Mouse (Mus musculus) embryonic facial prominence, embryonic 13.5 days (tissue): ENCODE results near the gene Egfr. TPM values are rescaled to one million over a fixed set of nuclear protein-coding genes. Genes with fewer than 3 reads are reported as not detected.

ENCODE experiments used
- ATAC-seq: fragments of 200-750 bp; cut with Nextera tagmentation; 2 replicates; pipeline ENCODE4 v1.8.0; 2017; ENCODE audit warnings: low read depth; ENCODE audit not compliant: insufficient number of reproducible peaks, insufficient read depth, low FRiP score, low TSS enrichment
- H3K27ac ChIP-seq: fragments of 300-500 bp; sonication (generic); 2 replicates; pipeline ENCODE4 v1.5.1; 2015; ENCODE audit warnings: moderate library complexity, mild to moderate bottlenecking, inconsistent platforms
- H3K27me3 ChIP-seq: fragments of 300-500 bp; sonication (generic); 2 replicates; pipeline ENCODE4 v1.6.1; 2015; ENCODE audit warnings: mild to moderate bottlenecking, inconsistent platforms
- H3K36me3 ChIP-seq: fragments of 300-500 bp; sonication (generic); 2 replicates; pipeline ENCODE4 v1.6.1; 2015; ENCODE audit warnings: mild to moderate bottlenecking, inconsistent platforms
- H3K4me1 ChIP-seq: fragments of 300-500 bp; sonication (generic); 2 replicates; pipeline ENCODE4 v1.6.1; 2015; ENCODE audit warnings: inconsistent platforms
- H3K4me2 ChIP-seq: fragments of 300-500 bp; sonication (generic); 2 replicates; pipeline ENCODE4 v1.6.1; 2015; ENCODE audit warnings: moderate library complexity, mild to moderate bottlenecking, inconsistent platforms
- H3K4me3 ChIP-seq: fragments of 300-500 bp; sonication (generic); 2 replicates; pipeline ENCODE4 v1.5.1; 2015; ENCODE audit warnings: mild to moderate bottlenecking, inconsistent platforms
- H3K9ac ChIP-seq: fragments of 300-500 bp; sonication (generic); 2 replicates; pipeline ENCODE4 v1.6.1; 2015; ENCODE audit warnings: mild to moderate bottlenecking, inconsistent platforms
- H3K9me3 ChIP-seq: fragments of 300-500 bp; sonication (generic); 2 replicates; pipeline ENCODE4 v1.6.1; 2016; ENCODE audit warnings: inconsistent platforms
- WGBS: fragments of 180-500 bp; shearing (Covaris S2); methylation state at CpG from one replicate; pipeline ENCODE4 v1.1.7; 2015; ENCODE audit warnings: mixed read lengths; 5-methylcytosine and 5-hydroxymethylcytosine counted together
- polyA plus RNA-seq: library from polyadenylated mRNA; unstranded; fragments of >200 nt; fragmentation: Nextera tagmentation; extraction: Ambion mirVana; gene quantifications from 2 replicates; pipeline ENCODE4 v1.2.1, GENCODE M21; 2015

Gene Egfr
- polyA plus RNA-seq, 1 experiment from 2014 or later = 12.6 TPM

DNA sequence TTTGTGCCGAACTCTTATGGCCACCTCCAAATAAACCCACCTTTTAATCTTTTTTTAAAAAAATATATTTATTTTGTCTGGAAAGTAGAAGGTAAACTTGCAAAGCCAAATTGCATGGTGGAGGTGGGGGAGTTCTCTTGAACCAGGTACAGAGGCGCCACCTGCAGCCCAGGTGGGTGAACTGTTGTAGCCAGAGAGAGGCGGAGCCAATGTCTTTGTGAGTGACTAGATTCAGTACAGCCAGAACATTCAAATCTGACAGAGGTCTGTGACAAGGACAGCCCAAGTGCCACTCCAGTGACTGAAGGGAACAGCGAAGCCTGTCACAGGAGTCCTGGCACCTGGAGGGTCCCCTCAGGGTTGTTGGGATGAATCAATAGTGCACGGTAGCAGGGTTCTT lies 119.1 kb downstream of the Egfr start:
- 60% methylated on average over 5 of the region's 5 CpGs for WGBS
- Histone ChIP-seq H3K4me1 (no peaks in the 10 kb centered on the region), H3K9ac (no peak overlapping the region), H3K27ac (no peak overlapping the region), H3K9me3 (no peaks in the 10 kb centered on the region), H3K4me3 (no peak overlapping the region), H3K27me3 (0 out of 2 replicates have a peak, but pooled peaks cover 4% of the 10 kb centered on the region), H3K36me3 (peaks cover 6% of the 10 kb centered on the region; the same call in 1 of the 2 replicates), H3K4me2 (no peak overlapping the region)
- ATAC-seq = no peak

GRCm38 (mm10) chr11:16877676-16878378 lies 125.8 kb downstream of the Egfr start:
- ATAC-seq = no peak
- H3K27me3 ChIP-seq = no peaks in the 10 kb centered on the region
- H3K9ac ChIP-seq = no peak overlapping the region
- H3K36me3 ChIP-seq = no peaks in the 10 kb centered on the region
- peaks cover 3% of the 10 kb centered on the region; the same call in 1 of the 2 replicates for H3K4me1 ChIP-seq
- H3K4me3 ChIP-seq = no peak overlapping the region
- 58% methylated on average over 9 of the region's 9 CpGs for WGBS
- H3K9me3 ChIP-seq = no peaks in the 10 kb centered on the region
- H3K4me2 ChIP-seq = no peak overlapping the region
- no peak overlapping the region for H3K27ac ChIP-seq

DNA sequence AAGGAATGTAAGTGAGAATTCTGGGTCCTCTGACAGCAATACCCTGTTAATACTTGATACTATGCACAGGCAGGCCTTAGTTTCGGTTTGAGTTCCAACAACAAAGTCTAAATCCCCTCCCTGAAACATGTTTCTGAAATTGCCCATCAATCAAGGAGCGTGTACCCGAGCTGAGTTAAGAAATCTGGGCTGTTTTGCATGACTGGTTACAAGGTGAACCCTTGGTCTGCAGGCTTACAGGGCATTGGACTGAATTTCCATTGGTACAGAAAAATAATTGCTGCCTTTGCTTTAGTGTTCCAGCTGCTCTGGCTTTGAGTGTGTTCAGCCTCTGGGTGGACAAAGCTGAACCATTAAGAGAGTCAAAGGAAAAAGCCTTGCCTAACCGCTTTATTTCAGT lies 129.9 kb downstream of the Egfr start:
- ATAC-seq = no peak
- WGBS = 61% methylated on average over 4 of the region's 4 CpGs
- Histone ChIP-seq H3K36me3 (peaks cover 5% of the 10 kb centered on the region; the same call in 1 of the 2 replicates), H3K9me3 (no peaks in the 10 kb centered on the region), H3K4me3 (no peak overlapping the region), H3K27ac (no peak overlapping the region), H3K27me3 (no peaks in the 10 kb centered on the region), H3K4me2 (no peak overlapping the region), H3K4me1 (peaks cover 3% of the 10 kb centered on the region; the same call in 1 of the 2 replicates), H3K9ac (no peak overlapping the region)

DNA sequence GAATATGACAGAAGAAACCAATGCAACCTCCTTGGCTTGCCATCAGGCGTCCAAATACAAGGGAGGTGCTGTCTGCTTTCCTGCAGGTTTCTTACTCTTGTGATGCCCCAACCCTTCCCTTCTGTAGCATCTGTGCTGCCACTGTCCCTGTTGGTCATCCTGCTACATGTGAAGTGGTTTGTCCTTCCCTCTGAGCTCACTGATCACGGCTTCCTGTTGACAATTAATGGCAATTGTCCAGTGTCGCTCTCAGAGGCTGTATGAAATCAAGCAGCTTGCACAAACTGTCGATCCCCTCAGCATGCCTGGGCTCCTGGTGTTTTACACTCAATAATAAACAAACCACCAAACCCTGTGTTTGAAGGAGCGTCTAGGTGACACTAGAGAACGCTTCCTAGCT lies 134.1 kb downstream of the Egfr start:
- Histone ChIP-seq H3K4me2 (no peak overlapping the region), H3K27me3 (0 out of 2 replicates have a peak, but pooled peaks cover 3% of the 10 kb centered on the region), H3K36me3 (peaks cover 19% of the 10 kb centered on the region; the same call in 1 of the 2 replicates), H3K4me3 (no peak overlapping the region), H3K9me3 (no peaks in the 10 kb centered on the region), H3K9ac (no peak overlapping the region), H3K4me1 (no peaks in the 10 kb centered on the region), H3K27ac (no peak overlapping the region)
- 71% methylated on average over 6 of the region's 6 CpGs for WGBS
- no peak for ATAC-seq

GRCm38 (mm10) chr11:16888086-16888485 lies 136.1 kb downstream of the Egfr start:
- Histone ChIP-seq H3K9ac (no peak overlapping the region), H3K9me3 (no peaks in the 10 kb centered on the region), H3K27me3 (0 out of 2 replicates have a peak, but pooled peaks cover 3% of the 10 kb centered on the region), H3K4me2 (no peak overlapping the region), H3K27ac (no peak overlapping the region), H3K4me3 (no peak overlapping the region), H3K36me3 (peaks cover 19% of the 10 kb centered on the region; the same call in 1 of the 2 replicates), H3K4me1 (no peaks in the 10 kb centered on the region)
- ATAC-seq = no peak

GRCm38 (mm10) chr11:16895441-16896356 lies 143.7 kb downstream of the Egfr start:
- Histone ChIP-seq H3K27ac (peak overlapping the region; percentile 85), H3K4me1 (peaks cover 36% of the 10 kb centered on the region), H3K4me3 (no peak overlapping the region), H3K36me3 (peaks cover 6% of the 10 kb centered on the region; the same call in 1 of the 2 replicates), H3K4me2 (peak overlapping the region; percentile 39), H3K9me3 (no peaks in the 10 kb centered on the region), H3K27me3 (no peaks in the 10 kb centered on the region), H3K9ac (no peak overlapping the region)
- peak; percentile 76 for ATAC-seq
- WGBS = 30% methylated on average over 13 of the region's 13 CpGs

DNA sequence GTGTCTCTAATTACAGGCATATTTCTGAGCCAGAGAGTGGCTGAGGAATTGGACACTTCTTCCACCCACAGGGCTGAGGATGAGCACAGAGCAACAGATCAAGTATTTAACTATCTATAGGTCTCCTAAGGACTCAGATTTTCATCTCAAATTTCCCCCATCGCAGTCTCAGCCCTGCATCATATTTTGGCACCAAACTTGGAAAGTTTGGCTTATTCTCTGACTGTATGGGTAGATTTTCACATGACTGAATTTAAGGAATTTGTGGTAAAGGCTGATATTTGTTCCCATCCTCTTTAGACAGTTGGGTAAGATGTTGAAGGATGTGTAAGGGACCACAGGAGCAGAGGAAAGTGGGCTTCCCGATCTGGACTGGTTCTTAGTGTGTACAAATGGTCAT lies 145.7 kb downstream of the Egfr start:
- H3K4me1 ChIP-seq = peaks cover 36% of the 10 kb centered on the region
- 58% methylated on average over 2 of the region's 2 CpGs for WGBS
- no peak overlapping the region for H3K9ac ChIP-seq
- no peaks in the 10 kb centered on the region for H3K27me3 ChIP-seq
- H3K27ac ChIP-seq = no peak overlapping the region
- peaks cover 2% of the 10 kb centered on the region; the same call in 1 of the 2 replicates for H3K36me3 ChIP-seq
- H3K4me3 ChIP-seq = no peak overlapping the region
- ATAC-seq = no peak
- H3K9me3 ChIP-seq = no peaks in the 10 kb centered on the region
- H3K4me2 ChIP-seq = no peak overlapping the region

DNA sequence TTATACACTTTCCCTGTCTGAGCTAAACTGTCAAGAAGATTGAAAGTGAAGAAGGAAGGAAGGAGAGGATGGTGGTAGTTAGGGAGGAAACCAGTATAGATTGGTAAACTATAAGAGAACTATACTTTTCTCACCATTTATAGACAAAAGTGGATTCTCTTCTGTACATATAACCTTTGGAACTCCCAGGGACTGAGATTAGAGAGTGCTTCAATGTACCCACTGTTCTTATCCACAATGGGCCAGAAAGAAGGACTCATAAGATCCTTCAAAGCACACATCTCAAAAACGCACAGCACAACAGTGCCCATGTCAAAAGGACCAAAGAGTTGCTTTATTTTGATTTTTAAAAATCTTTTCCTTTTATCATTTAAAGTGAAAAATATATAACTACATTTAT lies 148.2 kb downstream of the Egfr start:
- Histone ChIP-seq H3K9ac (no peak overlapping the region), H3K4me1 (peaks cover 37% of the 10 kb centered on the region), H3K4me2 (no peak overlapping the region), H3K27me3 (0 out of 2 replicates have a peak, but pooled peaks cover 5% of the 10 kb centered on the region), H3K4me3 (no peak overlapping the region), H3K9me3 (no peaks in the 10 kb centered on the region), H3K27ac (no peak overlapping the region), H3K36me3 (peaks cover 2% of the 10 kb centered on the region; the same call in 1 of the 2 replicates)
- ATAC-seq = no peak
- 87% methylated on average over 1 of the region's 1 CpGs for WGBS

GRCm38 (mm10) chr11:16900653-16901416 lies 148.8 kb downstream of the Egfr start:
- 87% methylated on average over 8 of the region's 8 CpGs for WGBS
- no peak for ATAC-seq
- Histone ChIP-seq H3K4me1 (peaks cover 32% of the 10 kb centered on the region), H3K9ac (no peak overlapping the region), H3K4me2 (no peak overlapping the region), H3K4me3 (no peak overlapping the region), H3K27ac (no peak overlapping the region), H3K9me3 (no peaks in the 10 kb centered on the region), H3K36me3 (peaks cover 4% of the 10 kb centered on the region; the same call in 1 of the 2 replicates), H3K27me3 (0 out of 2 replicates have a peak, but pooled peaks cover 5% of the 10 kb centered on the region)

DNA sequence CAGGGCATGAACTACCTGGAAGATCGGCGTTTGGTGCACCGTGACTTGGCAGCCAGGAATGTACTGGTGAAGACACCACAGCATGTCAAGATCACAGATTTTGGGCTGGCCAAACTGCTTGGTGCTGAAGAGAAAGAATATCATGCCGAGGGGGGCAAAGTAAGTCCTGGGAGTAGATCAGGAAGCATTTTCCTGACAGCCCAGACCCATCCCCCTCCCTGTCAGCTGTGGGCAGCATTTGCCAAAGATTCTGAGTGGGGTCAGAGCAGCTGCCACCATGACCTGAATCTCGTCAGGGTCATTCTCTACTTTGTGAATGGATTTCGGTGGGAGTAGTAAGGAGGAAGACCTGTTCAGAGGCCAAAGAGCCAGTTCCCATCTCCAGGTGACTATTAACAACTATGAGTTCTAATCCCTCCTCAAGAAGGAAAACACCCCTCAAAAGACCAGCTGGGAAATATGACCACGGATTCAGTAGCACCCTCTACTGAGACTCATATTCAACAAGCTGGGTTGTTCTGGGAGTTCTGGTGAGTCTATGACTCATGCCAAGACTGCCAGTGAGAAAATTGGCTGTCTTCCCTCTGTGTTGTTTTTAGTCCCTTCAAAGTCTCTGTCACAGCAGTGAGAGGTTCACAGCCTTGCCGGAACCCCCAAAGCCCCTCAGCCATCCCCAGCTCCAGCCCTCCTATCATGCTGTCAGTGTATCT lies 152.5 kb downstream of the Egfr start:
- WGBS = 60% methylated on average over 8 of the region's 8 CpGs

More for the DNA sequence above, 152.5 kb downstream of the Egfr start:
- Histone ChIP-seq H3K4me3 (no peak overlapping the region), H3K36me3 (peaks cover 22% of the 10 kb centered on the region), H3K9me3 (no peaks in the 10 kb centered on the region), H3K27me3 (0 out of 2 replicates have a peak, but pooled peaks cover 5% of the 10 kb centered on the region), H3K9ac (no peak overlapping the region), H3K4me2 (no peak overlapping the region), H3K4me1 (peaks cover 12% of the 10 kb centered on the region), H3K27ac (no peak overlapping the region)
- ATAC-seq = no peak
